Mouse (Mus musculus) liver, embryonic 14.5 days (tissue): ENCODE measurements at regions not wholly inside any gene's neighbourhood (a gene's known extent, or its start where the extent isn't known, plus 50 kb on each side); places are given as distances from the start of the nearest gene placed in this dataset.

Experiments
- CTCF ChIP-seq: IDR thresholded peaks from 2 replicates; pipeline ENCODE4 v1.5.1; 2016; ENCODE audit warnings: antibody characterized with exemption, low read depth, control low read depth
- EP300 ChIP-seq: IDR thresholded peaks from 2 replicates; pipeline ENCODE4 v1.6.1; 2016; ENCODE audit warnings: antibody characterized with exemption, low read depth

DNA sequence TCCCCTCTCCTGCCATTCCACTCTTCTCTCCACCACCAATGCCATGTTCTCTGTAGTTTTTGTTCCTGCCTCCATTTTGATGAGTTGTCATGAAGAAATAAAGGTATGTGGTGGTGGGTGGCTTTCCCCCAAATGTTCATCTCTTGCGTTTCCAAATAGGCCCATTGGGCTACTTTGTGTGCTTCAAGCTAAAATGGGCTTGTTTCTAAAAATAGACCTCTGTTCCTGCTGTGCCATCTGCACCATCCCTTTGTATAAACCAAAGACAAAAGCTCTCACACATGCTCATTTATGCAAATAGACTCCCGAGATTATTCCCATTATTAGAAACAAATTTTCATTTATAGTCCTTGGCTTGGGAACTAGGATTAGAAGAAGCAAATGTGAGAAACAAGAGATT, 264.3 kb upstream of the Kcnj16 start:
- TF ChIP-seq EP300 = no peak
- TF ChIP-seq CTCF = no peak
